Mouse (Mus musculus) small intestine, adult 10 weeks (tissue): ENCODE measurements around the gene Gm3020. TPM values are rescaled to one million over a fixed set of nuclear protein-coding genes. Genes with fewer than 3 reads are reported as not detected.

Experiments
- polyA plus RNA-seq: library from polyadenylated mRNA; stranded (reverse); fragments of 350-450 nt; fragmentation: Illumina TruSeq; extraction: RNeasy Lipid Tissue Mini Kit (QIAGEN cat#74804); gene quantifications from one replicate; pipeline ENCODE4 v1.2.3, GENCODE M21; 2014; ENCODE audit warnings: low replicate concordance

Gene Gm3020
- 0.71 TPM for polyA plus RNA-seq

DNA sequence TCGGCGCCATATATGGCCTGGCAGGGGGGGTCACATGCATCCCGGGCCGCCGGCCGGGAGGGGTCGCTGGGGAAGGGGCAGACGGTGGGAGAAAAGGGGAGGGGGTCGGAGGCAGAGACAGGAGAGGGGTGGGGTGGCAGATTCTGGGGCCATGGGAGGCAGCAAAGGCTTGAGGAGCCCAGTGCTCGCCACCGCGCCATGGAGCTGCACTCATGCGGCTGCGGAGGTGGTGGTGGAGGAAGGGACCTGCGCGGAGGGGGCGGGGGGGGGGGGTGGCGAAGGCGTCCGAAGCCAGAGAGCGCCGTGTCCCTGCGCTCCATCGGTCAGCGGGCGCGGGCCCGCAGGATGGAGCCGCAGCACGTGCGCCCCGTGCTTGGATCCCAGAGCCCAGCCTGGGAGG, at the start of gene Gm3020:
Gene Gm3020, plus strand, starts transcription at position 301 of the 400 bp plus-strand sequence.

GRCm38 (mm10) chr14:3634212-3634611, 17.6 kb upstream of the Gm3020 start, which contains the start of gene Gm3012:
Gene Gm3012, plus strand, starts transcription at chr14:3634512.

GRCm38 (mm10) chr14:3688483-3688882, 36.7 kb downstream of the Gm3020 start, which contains the start of gene Gm3043:
Gene Gm3043, plus strand, starts transcription at chr14:3688783.

Other genes with a start within 250 kb of the Gm3020 start
- 0.71 TPM for gene Gm10409, start 239.4 kb upstream of the Gm3020 start, polyA plus RNA-seq
- gene Gm3005, start 223.9 kb upstream of the Gm3020 start, polyA plus RNA-seq: 0.22 TPM
- not detected for gene Gm10408, start 202.7 kb upstream of the Gm3020 start, polyA plus RNA-seq
- gene Gm3012, start 17.5 kb upstream of the Gm3020 start, polyA plus RNA-seq: not detected
- gene Gm3043, start 36.8 kb downstream of the Gm3020 start, polyA plus RNA-seq: not detected
- not detected for gene Gm3002, start 158.0 kb downstream of the Gm3020 start, polyA plus RNA-seq
- gene Gm3033, start 194.2 kb downstream of the Gm3020 start, polyA plus RNA-seq: not detected
- gene Gm2916, start 232.1 kb downstream of the Gm3020 start, polyA plus RNA-seq: not detected